Mouse (Mus musculus) 3134 (cell line): Measurements from ENCODE around the gene Ndufa13.

ENCODE experiments used
- DNase-seq: peaks from one replicate; pipeline ENCODE4 v3.0.0-alpha.2; 2011; ENCODE audit warnings: low spot score; ENCODE audit not compliant: insufficient read length; ENCODE audit errors: extremely low read depth

The Ndufa13 gene

DNA sequence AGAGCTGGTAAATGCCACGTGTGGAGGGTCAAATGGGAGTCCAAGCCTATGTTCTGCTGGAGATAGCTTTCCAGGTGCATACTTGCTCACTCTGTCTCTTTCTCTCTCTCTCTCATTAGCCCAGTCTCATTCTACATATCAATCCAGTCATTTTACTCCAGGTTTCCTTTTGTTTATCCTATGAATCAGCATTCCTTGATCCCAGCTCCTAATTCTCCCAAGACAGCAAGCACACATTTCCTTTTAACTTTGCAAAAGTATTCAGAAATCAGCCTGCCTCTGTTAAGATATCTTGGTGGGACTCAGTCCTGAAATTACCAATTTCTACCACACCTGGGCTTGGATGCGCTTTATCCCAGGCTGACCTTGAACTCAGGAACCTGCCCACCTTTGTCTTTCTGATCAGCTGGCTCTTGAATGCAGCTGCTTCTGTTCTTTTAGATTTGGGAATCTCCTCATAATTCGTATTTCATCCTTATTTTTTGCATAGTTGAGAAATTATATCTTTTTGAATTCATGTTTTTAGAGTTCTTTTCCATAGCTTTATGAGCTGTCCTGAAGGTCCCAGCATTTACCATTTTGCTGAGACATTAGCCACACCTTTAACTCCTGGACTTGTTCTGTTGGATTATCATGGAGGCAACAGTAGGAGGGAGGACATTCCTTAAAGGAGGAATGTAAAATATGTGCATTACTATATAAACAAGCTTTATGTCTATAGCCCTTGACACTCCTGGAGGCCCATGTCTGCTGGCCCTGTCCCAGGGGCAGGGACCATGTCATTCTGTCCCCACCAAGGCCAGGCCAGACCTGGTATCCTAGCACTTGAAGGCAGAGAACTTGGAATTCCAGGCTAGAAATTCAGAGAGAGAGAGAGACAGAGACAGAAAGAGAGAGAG is 54.9 kb downstream of the Ndufa13 start:
- no peak for DNase-seq
